Mouse (Mus musculus) adrenal gland, adult 10 weeks (tissue): ENCODE measurements around the gene 3830403N18Rik. TPM values are rescaled to one million over a fixed set of nuclear protein-coding genes. Genes with fewer than 3 reads are reported as not detected.

Source experiments
- polyA plus RNA-seq: library from polyadenylated mRNA; stranded (reverse); fragments of 350-450 nt; fragmentation: Illumina TruSeq; extraction: RNeasy Lipid Tissue Mini Kit (QIAGEN cat#74804); gene quantifications from one replicate; pipeline ENCODE4 v1.2.3, GENCODE M21; 2014; ENCODE audit warnings: low read depth, low replicate concordance

Gene 3830403N18Rik
- 2.9 TPM for polyA plus RNA-seq

GRCm38 (mm10) chrX:56136336-56136909 is at the start of gene 3830403N18Rik:
Gene 3830403N18Rik (plus strand): TSS chrX:56136572.

Other genes with a start within 250 kb of the 3830403N18Rik start
- not detected for gene Gm773, start 76.3 kb downstream of the 3830403N18Rik start, polyA plus RNA-seq
- 17.8 TPM for gene Zfp449, start 209.8 kb downstream of the 3830403N18Rik start, polyA plus RNA-seq
- gene Smim10l2a, start 238.0 kb downstream of the 3830403N18Rik start, polyA plus RNA-seq: not detected